In genomic region chr10:43518368-43518767, GRCm38 (mm10) we compare ENCODE assay signal across 12 mouse cellular contexts. TPM values are rescaled to one million over a fixed set of nuclear protein-coding genes. Genes with fewer than 3 reads are reported as not detected.
DNase-seq lines count a peak whose midpoint lies in the region; ATAC-seq and TF ChIP-seq lines count a peak whose summit lies in the region.
"Had no signal": no experiment of that assay in that cellular context is flagged by ENCODE, and none has a peak within 500 bp of the region (broad histone marks: within the 10 kb centered on the region; RNA-seq: fewer than 3 reads in every experiment).

No protein-coding gene starts in this region.

- H3K27ac ChIP-seq in liver, adult 2 months (replicated peaks; ENCODE audit: insufficient read depth, low read depth, low read length): peak overlapping the region; percentile 87
- no peak overlapping the region for H3K27ac ChIP-seq in liver, embryonic 11.5 days (ENCODE audit: low read depth, low read length)
- H3K27ac ChIP-seq in kidney, embryonic 16.5 days (ENCODE audit: low read length): peak overlapping the region; percentile 92
- peak overlapping the region; percentile 69 for H3K27ac ChIP-seq in lung, embryonic 15.5 days
- H3K27ac ChIP-seq: hindbrain, embryonic 15.5 days; midbrain, embryonic 13.5 days had no signal

- H3K4me2 ChIP-seq in liver, embryonic 11.5 days: no peak overlapping the region
- peak overlapping the region; percentile 26; the same call in 1 of the 2 replicates for H3K4me2 ChIP-seq in kidney, embryonic 16.5 days (replicated peaks; ENCODE audit: low read depth, low read length)
- H3K4me2 ChIP-seq in lung, embryonic 15.5 days: peak overlapping the region; percentile 34
- H3K4me2 ChIP-seq: hindbrain, embryonic 15.5 days; midbrain, embryonic 13.5 days had no signal

- no peak for TF ChIP-seq CTCF in liver, adult 2 months (IDR thresholded peaks at IDR 0.05; ENCODE audit: low read depth, low read length)

- 0 out of 2 replicates have a peak, but pooled peaks cover 2% of the 10 kb centered on the region for H3K36me3 ChIP-seq in liver, adult 2 months (ENCODE audit: control insufficient read depth, insufficient read depth, low read length)
- H3K36me3 ChIP-seq in liver, embryonic 11.5 days (ENCODE audit: control insufficient read depth, insufficient read depth, low read length): peaks cover under 1% of the 10 kb centered on the region; the same call in 1 of the 2 replicates
- peaks cover 9% of the 10 kb centered on the region; the same call in 1 of the 2 replicates for H3K36me3 ChIP-seq in kidney, embryonic 16.5 days (ENCODE audit: insufficient read depth, low read length)
- H3K36me3 ChIP-seq in lung, embryonic 15.5 days: 0 out of 2 replicates have a peak, but pooled peaks cover 6% of the 10 kb centered on the region
- H3K36me3 ChIP-seq: hindbrain, embryonic 15.5 days had no signal

- H3K27me3 ChIP-seq in liver, adult 2 months (ENCODE audit: control insufficient read depth, insufficient read depth, low read length): no peaks in the 10 kb centered on the region
- H3K27me3 ChIP-seq in liver, embryonic 11.5 days (replicated peaks; ENCODE audit: control insufficient read depth, insufficient read depth, low read length): no peaks in the 10 kb centered on the region
- H3K27me3 ChIP-seq in kidney, embryonic 16.5 days (ENCODE audit: insufficient read depth, low read length): no peaks in the 10 kb centered on the region
- no peaks in the 10 kb centered on the region for H3K27me3 ChIP-seq in lung, embryonic 15.5 days
- H3K27me3 ChIP-seq: hindbrain, embryonic 15.5 days; midbrain, embryonic 13.5 days had no signal

- peak; percentile 84 for TF ChIP-seq POLR2A in liver, adult 2 months (IDR thresholded peaks at IDR 0.05; ENCODE audit: extremely low read depth, insufficient read depth, low read length)

- peaks cover 13% of the 10 kb centered on the region; the same call in 1 of the 2 replicates for H3K79me2 ChIP-seq in liver, adult 2 months (ENCODE audit: control insufficient read depth, insufficient read depth, low read length)

- DNase-seq in liver, adult 2 months (ENCODE audit: extremely low read depth, low read depth, low spot score): peak; percentile 91
- DNase-seq in liver, embryonic 11.5 days (ENCODE audit: low spot score): no peak
- no peak for DNase-seq in frontal cortex, postnatal 25 days (ENCODE audit: low spot score in 2 of 2)
- no peak for DNase-seq in adipocyte (ENCODE audit: low spot score)
- DNase-seq: cerebellum, adult 11 months; spleen, adult 18-20 months; thymus, postnatal 36 days had no signal

- no peak for ATAC-seq in liver, embryonic 11.5 days (replicated peaks; ENCODE audit: low FRiP score)
- peak; percentile 46; the same call in 1 of the 2 replicates for ATAC-seq in kidney, embryonic 16.5 days (ENCODE audit: low FRiP score, low TSS enrichment)
- ATAC-seq in lung, embryonic 15.5 days (ENCODE audit: borderline replicate concordance, extremely low read depth, low FRiP score, low TSS enrichment): peak; percentile 61
- ATAC-seq in activated CD4-positive, CD25-positive, alpha-beta regulatory T cell, adult 4 months: no peak
- ATAC-seq: midbrain, embryonic 13.5 days had no signal

- peaks cover 17% of the 10 kb centered on the region for H3K4me1 ChIP-seq in liver, adult 2 months (ENCODE audit: control insufficient read depth, insufficient read depth, low read length)
- no peaks in the 10 kb centered on the region for H3K4me1 ChIP-seq in liver, embryonic 11.5 days (replicated peaks; ENCODE audit: control insufficient read depth, insufficient read depth, low read length)
- H3K4me1 ChIP-seq in kidney, embryonic 16.5 days (ENCODE audit: insufficient read depth, low read length): peaks cover 22% of the 10 kb centered on the region; the same call in 1 of the 2 replicates
- H3K4me1 ChIP-seq in lung, embryonic 15.5 days: peaks cover 18% of the 10 kb centered on the region; the same call in 1 of the 2 replicates
- H3K4me1 ChIP-seq: midbrain, embryonic 13.5 days had no signal

- peak overlapping the region; percentile 77 for H3K4me3 ChIP-seq in liver, adult 2 months (ENCODE audit: insufficient read depth, low read depth, low read length)
- H3K4me3 ChIP-seq in liver, embryonic 11.5 days (ENCODE audit: low read depth, low read length): no peak overlapping the region
- peak overlapping the region; percentile 11; the same call in 1 of the 2 replicates for H3K4me3 ChIP-seq in kidney, embryonic 16.5 days (ENCODE audit: low read length)
- no peak overlapping the region; the same call in 1 of the 2 replicates for H3K4me3 ChIP-seq in lung, embryonic 15.5 days
- H3K4me3 ChIP-seq: hindbrain, embryonic 15.5 days; midbrain, embryonic 13.5 days had no signal

- H3K9me3 ChIP-seq in liver, embryonic 11.5 days (ENCODE audit: control insufficient read depth, low read length): no peaks in the 10 kb centered on the region
- H3K9me3 ChIP-seq in kidney, embryonic 16.5 days (ENCODE audit: low read length): no peaks in the 10 kb centered on the region
- no peaks in the 10 kb centered on the region for H3K9me3 ChIP-seq in lung, embryonic 15.5 days
- H3K9me3 ChIP-seq: hindbrain, embryonic 15.5 days; midbrain, embryonic 13.5 days had no signal

- WGBS in liver, adult 2 months: 22% methylated on average over 12 of the region's 13 CpGs
- 68% methylated on average over 13 of the region's 13 CpGs for WGBS in liver, embryonic 11.5 days
- 56% methylated on average over 11 of the region's 13 CpGs for WGBS in kidney, embryonic 16.5 days
- WGBS in lung, embryonic 15.5 days: 38% methylated on average over 12 of the region's 13 CpGs

- peak overlapping the region; percentile 67; the same call in 1 of the 2 replicates for H3K9ac ChIP-seq in liver, adult 2 months (ENCODE audit: low read depth, low read length)
- H3K9ac ChIP-seq in liver, embryonic 11.5 days (ENCODE audit: low read depth, low read length): no peak overlapping the region
- no peak overlapping the region for H3K9ac ChIP-seq in kidney, embryonic 16.5 days (replicated peaks; ENCODE audit: low read length)
- no peak overlapping the region for H3K9ac ChIP-seq in lung, embryonic 15.5 days
- H3K9ac ChIP-seq: hindbrain, embryonic 15.5 days; midbrain, embryonic 13.5 days had no signal

RNA-seq across cellular contexts. Expression of gene Gm9803, which starts 5.5 kb away (rescaled TPM):
- 4.0 and 9.3 TPM in 2 replicates for total RNA-seq in liver, adult 2 months (2014; rRNA removed)
- 57.1 and 65.8 TPM in 2 replicates for polyA plus RNA-seq in liver, adult 2 months (2012; rRNA removed)
- polyA plus RNA-seq in liver, embryonic 11.5 days (2014; fragmentation: Nextera tagmentation; extraction: Ambion mirVana): 10.3 and 11.6 TPM in 2 replicates
- 13.8 and 28.9 TPM in 2 replicates for polyA plus RNA-seq in kidney, embryonic 16.5 days (2015; fragmentation: Nextera tagmentation; extraction: Ambion mirVana)
- polyA plus RNA-seq in lung, embryonic 15.5 days (2015; fragmentation: Nextera tagmentation; extraction: Ambion mirVana): 10.8 and 15.1 TPM in 2 replicates
- 10 to 100 TPM; 33.4 to 45.0 TPM for polyA plus RNA-seq in activated CD4-positive, CD25-positive, alpha-beta regulatory T cell, adult 4 months (2017; shearing (Covaris generic))

RNA-seq across cellular contexts. Expression of gene 1700021F05Rik, which starts 22.4 kb away (rescaled TPM):
- total RNA-seq in liver, adult 2 months (2014; rRNA removed): 19.9 and 21.5 TPM in 2 replicates
- polyA plus RNA-seq in liver, adult 2 months (2012; rRNA removed): 5.9 and 6.2 TPM in 2 replicates
- 79.5 and 80.7 TPM in 2 replicates for polyA plus RNA-seq in liver, embryonic 11.5 days (2014; fragmentation: Nextera tagmentation; extraction: Ambion mirVana)
- polyA plus RNA-seq in kidney, embryonic 16.5 days (2015; fragmentation: Nextera tagmentation; extraction: Ambion mirVana): 75.0 and 78.4 TPM in 2 replicates
- 48.1 and 52.1 TPM in 2 replicates for polyA plus RNA-seq in lung, embryonic 15.5 days (2015; fragmentation: Nextera tagmentation; extraction: Ambion mirVana)
- polyA plus RNA-seq in activated CD4-positive, CD25-positive, alpha-beta regulatory T cell, adult 4 months (2017; shearing (Covaris generic)): 10 to 100 TPM; 27.3 to 34.2 TPM

RNA-seq across cellular contexts. Expression of gene Bend3, which starts 39.7 kb away (rescaled TPM):
- 1.3 and 1.5 TPM in 2 replicates for total RNA-seq in liver, adult 2 months (2014; rRNA removed)
- 1.8 and 2.1 TPM in 2 replicates for polyA plus RNA-seq in liver, adult 2 months (2012; rRNA removed)
- 7.2 TPM in 2 replicates for polyA plus RNA-seq in liver, embryonic 11.5 days (2014; fragmentation: Nextera tagmentation; extraction: Ambion mirVana)
- polyA plus RNA-seq in kidney, embryonic 16.5 days (2015; fragmentation: Nextera tagmentation; extraction: Ambion mirVana): 4.1 and 6.8 TPM in 2 replicates
- polyA plus RNA-seq in lung, embryonic 15.5 days (2015; fragmentation: Nextera tagmentation; extraction: Ambion mirVana): 4.0 and 4.3 TPM in 2 replicates
- 1 to 10 TPM; 1.0 to 1.5 TPM for polyA plus RNA-seq in activated CD4-positive, CD25-positive, alpha-beta regulatory T cell, adult 4 months (2017; shearing (Covaris generic))

RNA-seq across cellular contexts. Expression of gene Cd24a, which starts 59.7 kb away (rescaled TPM):
- 5.7 and 7.4 TPM in 2 replicates for total RNA-seq in liver, adult 2 months (2014; rRNA removed)
- polyA plus RNA-seq in liver, adult 2 months (2012; rRNA removed): 1.5 and 1.7 TPM in 2 replicates
- polyA plus RNA-seq in liver, embryonic 11.5 days (2014; fragmentation: Nextera tagmentation; extraction: Ambion mirVana): 420 and 459 TPM in 2 replicates
- polyA plus RNA-seq in kidney, embryonic 16.5 days (2015; fragmentation: Nextera tagmentation; extraction: Ambion mirVana): 416 and 441 TPM in 2 replicates
- 204 and 215 TPM in 2 replicates for polyA plus RNA-seq in lung, embryonic 15.5 days (2015; fragmentation: Nextera tagmentation; extraction: Ambion mirVana)
- 1 to 10 TPM in 1 of 2 experiments, not detected in 1; 6.1 TPM for polyA plus RNA-seq in activated CD4-positive, CD25-positive, alpha-beta regulatory T cell, adult 4 months (2017; shearing (Covaris generic))

Comparison
In these comparisons a context has a peak if more than half of its experiments do, and no peak if none do; other contexts are left out.
1. H3K4me3 ChIP-seq: peak in liver, adult 2 months (single experiment) and kidney, embryonic 16.5 days (single experiment); none in liver, embryonic 11.5 days (single experiment) and lung, embryonic 15.5 days (single experiment).
2. ATAC-seq: peak in kidney, embryonic 16.5 days (single experiment) and lung, embryonic 15.5 days (single experiment); none in liver, embryonic 11.5 days (single experiment) and activated CD4-positive, CD25-positive, alpha-beta regulatory T cell, adult 4 months (single experiment).